Mouse (Mus musculus): ENCODE results near the gene Olfr951. TPM values are rescaled to one million over a fixed set of nuclear protein-coding genes. Genes with fewer than 3 reads are reported as not detected.

The Olfr951 gene
- polyA plus RNA-seq (2017; shearing (Covaris generic)), result not detected

DNA sequence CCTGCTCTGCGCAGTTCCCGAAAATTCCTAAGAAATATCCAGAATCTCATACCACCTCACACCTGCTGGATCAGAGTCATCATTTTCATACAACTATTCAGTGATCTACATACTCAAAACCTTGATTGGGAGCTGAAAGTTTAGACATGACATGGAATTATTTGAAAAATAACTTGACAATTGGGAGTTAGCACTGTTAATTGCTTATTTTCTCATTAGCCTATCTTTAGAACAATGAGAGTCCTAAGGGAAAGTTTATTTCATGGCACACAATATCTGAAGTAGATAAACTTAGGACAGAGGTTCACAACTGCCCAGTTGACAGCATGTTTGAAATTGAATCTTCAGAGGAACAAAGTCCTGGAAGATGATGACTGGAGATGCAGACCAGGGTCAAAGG is at the start of gene Olfr951:
Olfr951 (plus strand) TSS at position 301 of the 400 bp plus-strand sequence.

DNA sequence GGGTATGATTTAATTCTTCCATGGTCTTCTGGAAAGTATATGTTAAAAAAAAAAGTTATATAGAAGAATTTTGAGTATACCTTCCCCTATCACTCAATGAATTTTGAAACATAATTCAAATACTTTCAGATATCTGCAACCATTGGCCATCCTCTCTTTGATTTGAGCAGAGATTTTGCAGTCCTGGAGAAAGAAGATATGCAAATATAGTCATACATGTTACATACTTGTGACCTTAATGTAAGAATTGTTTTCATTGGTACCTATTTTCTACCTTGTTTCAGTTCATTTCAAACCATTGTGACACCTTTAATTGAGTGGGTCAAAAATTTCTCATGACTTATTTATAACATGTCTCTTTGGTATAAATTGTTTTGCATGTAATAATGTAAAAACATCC is 39.8 kb downstream of the Olfr951 start, which contains the start of gene Olfr952:
Olfr952 (minus strand) TSS at position 101 of the 400 bp plus-strand sequence.

Other genes with a start within 250 kb of the Olfr951 start
- gene Olfr943, start 221.1 kb upstream of the Olfr951 start, polyA plus RNA-seq (2017; shearing (Covaris generic)), result 0.04 TPM
- gene Olfr944, start 185.5 kb upstream of the Olfr951 start, polyA plus RNA-seq (2017; shearing (Covaris generic)), result not detected
- gene Olfr1537, start 137.4 kb upstream of the Olfr951 start, polyA plus RNA-seq (2017; shearing (Covaris generic)), result not detected
- gene Olfr945, start 110.6 kb upstream of the Olfr951 start, polyA plus RNA-seq (2017; shearing (Covaris generic)), result not detected
- gene Olfr948, start 61.4 kb upstream of the Olfr951 start, polyA plus RNA-seq (2017; shearing (Covaris generic)), result not detected
- gene Olfr952, start 39.7 kb downstream of the Olfr951 start, polyA plus RNA-seq (2017; shearing (Covaris generic)), result not detected
- gene Olfr954, start 69.3 kb downstream of the Olfr951 start, polyA plus RNA-seq (2017; shearing (Covaris generic)), result not detected
- not detected for gene Olfr955, start 84.5 kb downstream of the Olfr951 start, polyA plus RNA-seq (2017; shearing (Covaris generic))
- not detected for gene Olfr44, start 106.6 kb downstream of the Olfr951 start, polyA plus RNA-seq (2017; shearing (Covaris generic))
- gene Olfr957, start 128.4 kb downstream of the Olfr951 start, polyA plus RNA-seq (2017; shearing (Covaris generic)), result not detected
- gene Olfr958, start 166.6 kb downstream of the Olfr951 start, polyA plus RNA-seq (2017; shearing (Covaris generic)), result not detected
- not detected for gene Olfr959, start 188.2 kb downstream of the Olfr951 start, polyA plus RNA-seq (2017; shearing (Covaris generic))
- gene AW551984, start 217.0 kb downstream of the Olfr951 start, polyA plus RNA-seq (2017; shearing (Covaris generic)), result 0.18 TPM
- gene Olfr148, start 223.2 kb downstream of the Olfr951 start, polyA plus RNA-seq (2017; shearing (Covaris generic)), result not detected
- gene Olfr960, start 234.0 kb downstream of the Olfr951 start, polyA plus RNA-seq (2017; shearing (Covaris generic)), result not detected